Mouse (Mus musculus) midbrain, embryonic 12.5 days (tissue): ENCODE data around the gene Arhgap1. TPM values are rescaled to one million over a fixed set of nuclear protein-coding genes. Genes with fewer than 3 reads are reported as not detected.

Experiments
- ATAC-seq: fragments of 200-750 bp; cut with Nextera tagmentation; 2 replicates; pipeline ENCODE4 v1.8.0; 2017; ENCODE audit warnings: low read depth, moderate TSS enrichment, moderate library complexity; ENCODE audit not compliant: low FRiP score
- H3K27ac ChIP-seq: fragments of 300-500 bp; sonication (generic); replicated peaks from 2 replicates; pipeline ENCODE4 v1.5.1; 2016; ENCODE audit warnings: mild to moderate bottlenecking
- H3K27me3 ChIP-seq: fragments of 300-500 bp; sonication (generic); 2 replicates; pipeline ENCODE4 v1.6.1; 2016; ENCODE audit warnings: mild to moderate bottlenecking
- H3K36me3 ChIP-seq: fragments of 300-500 bp; sonication (generic); 2 replicates; pipeline ENCODE4 v1.6.1; 2016
- H3K4me1 ChIP-seq: fragments of 300-500 bp; sonication (generic); 2 replicates; pipeline ENCODE4 v1.6.1; 2016
- H3K4me2 ChIP-seq: fragments of 300-500 bp; sonication (generic); replicated peaks from 2 replicates; pipeline ENCODE4 v1.6.1; 2016; ENCODE audit warnings: mild to moderate bottlenecking, moderate library complexity
- H3K4me3 ChIP-seq: fragments of 300-500 bp; sonication (generic); 2 replicates; pipeline ENCODE4 v1.5.1; 2016; ENCODE audit warnings: mild to moderate bottlenecking
- H3K9ac ChIP-seq: fragments of 300-500 bp; sonication (generic); replicated peaks from 2 replicates; pipeline ENCODE4 v1.6.1; 2016; ENCODE audit warnings: mild to moderate bottlenecking, moderate library complexity
- H3K9me3 ChIP-seq: fragments of 300-500 bp; sonication (generic); 2 replicates; pipeline ENCODE4 v1.6.1; 2016; ENCODE audit warnings: mild to moderate bottlenecking
- WGBS: fragments of 180-500 bp; shearing (Covaris S2); methylation state at CpG from one replicate; pipeline ENCODE4 v1.1.7; 2016; 5-methylcytosine and 5-hydroxymethylcytosine counted together
- polyA plus RNA-seq: library from polyadenylated mRNA; unstranded; fragments of >200 nt; fragmentation: Nextera tagmentation; extraction: Ambion mirVana; gene quantifications from 2 replicates; pipeline ENCODE4 v1.2.1, GENCODE M21; 2016

The Arhgap1 gene
- polyA plus RNA-seq, 1 experiment from 2014 or later, result 88.9 TPM

GRCm38 (mm10) chr2:91706456-91706855, 56.8 kb downstream of the Arhgap1 start:
- no peaks in the 10 kb centered on the region for H3K27me3 ChIP-seq
- no peak overlapping the region for H3K27ac ChIP-seq
- no peaks in the 10 kb centered on the region for H3K9me3 ChIP-seq
- peaks cover 13% of the 10 kb centered on the region for H3K4me1 ChIP-seq
- H3K4me3 ChIP-seq, result no peak overlapping the region
- no peak for ATAC-seq
- H3K4me2 ChIP-seq, result no peak overlapping the region
- H3K36me3 ChIP-seq, result no peaks in the 10 kb centered on the region
- H3K9ac ChIP-seq, result no peak overlapping the region

DNA sequence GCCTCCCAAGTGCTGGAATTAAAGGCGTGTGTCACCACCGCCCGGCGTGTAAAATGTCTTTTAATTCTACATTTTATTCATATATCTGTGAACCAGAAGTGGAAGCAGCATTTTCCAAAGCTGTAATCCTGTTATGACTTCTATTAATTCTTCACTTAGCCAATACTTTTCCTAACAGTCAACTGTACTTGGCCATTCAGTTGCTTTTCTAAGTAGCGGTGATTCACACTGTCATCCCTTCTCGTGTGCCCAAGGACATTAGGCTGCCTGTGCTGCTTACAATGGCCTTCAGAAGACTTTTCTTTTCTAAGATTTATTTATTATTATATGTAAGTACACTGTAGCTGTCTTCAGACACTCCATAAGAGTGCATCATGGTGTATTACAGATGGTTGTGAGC, 58.7 kb downstream of the Arhgap1 start:
- Histone ChIP-seq H3K36me3 (no peaks in the 10 kb centered on the region), H3K27me3 (no peaks in the 10 kb centered on the region), H3K9ac (no peak overlapping the region), H3K4me2 (no peak overlapping the region), H3K9me3 (no peaks in the 10 kb centered on the region), H3K27ac (no peak overlapping the region), H3K4me1 (peaks cover 16% of the 10 kb centered on the region), H3K4me3 (no peak overlapping the region)
- 95% methylated on average over 6 of the region's 6 CpGs for WGBS
- ATAC-seq, result no peak

DNA sequence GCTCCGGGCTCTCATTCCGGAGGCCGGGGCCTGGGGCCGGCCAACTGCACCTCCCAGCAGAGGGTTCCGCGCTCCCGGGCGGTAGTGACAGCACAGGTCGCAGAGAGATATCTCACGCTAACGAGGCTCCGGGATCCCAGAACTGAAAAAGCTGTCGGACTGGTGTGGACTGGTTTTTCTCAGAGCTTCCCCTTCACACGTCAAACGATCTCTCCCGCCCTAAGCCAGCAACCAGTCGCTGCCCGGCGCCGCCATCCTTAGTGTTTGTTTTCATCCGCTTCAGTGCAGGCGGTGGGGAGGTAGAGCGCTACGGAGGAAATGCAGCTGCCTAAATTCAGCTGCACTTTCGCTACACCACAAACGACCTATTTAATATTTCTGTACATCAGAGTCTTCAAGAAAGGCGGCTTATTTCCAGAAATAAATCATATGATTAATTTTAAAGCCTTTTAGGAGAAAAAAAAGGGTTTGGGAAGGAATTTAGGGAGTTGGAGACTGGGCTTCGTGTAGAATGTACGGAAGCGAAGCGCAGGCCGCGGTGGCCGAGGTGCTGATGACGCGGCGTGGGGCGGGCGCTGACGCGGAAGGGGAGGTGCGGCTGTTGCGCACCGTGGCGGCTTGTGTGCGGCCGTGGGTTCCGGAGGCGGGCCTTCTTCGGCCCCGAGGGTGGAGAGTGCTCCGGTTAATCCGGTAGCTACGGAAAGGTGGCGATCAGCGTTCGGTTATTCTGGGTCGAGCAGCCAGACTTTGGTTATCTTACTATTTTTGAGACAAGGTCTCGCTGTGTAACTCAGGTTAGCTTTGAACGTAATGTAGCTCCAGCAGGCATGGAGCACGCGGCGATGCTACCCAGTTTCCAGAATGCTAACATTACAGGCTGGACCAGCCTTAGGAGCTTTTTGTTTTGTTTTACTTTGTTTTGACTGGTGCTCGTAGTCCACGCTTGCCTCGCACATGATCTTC, 60.9 kb downstream of the Arhgap1 start, which contains the start of the genes Atg13 and Harbi1:
Atg13 (minus strand) TSS at position 305 of the 963 bp plus-strand sequence.
Harbi1 (plus strand) TSS at position 581 of the 963 bp plus-strand sequence.
- peak within 1 kb of the TSS; percentile 71 for H3K27ac ChIP-seq
- no peaks in the 10 kb centered on the region for H3K9me3 ChIP-seq
- peak within 1 kb of the TSS; percentile 94 for H3K4me3 ChIP-seq
- peak within 1 kb of the TSS; percentile 92 for H3K4me2 ChIP-seq
- H3K27me3 ChIP-seq, result no peaks in the 10 kb centered on the region
- ATAC-seq, result peak; percentile 98
- no peaks in the 10 kb centered on the region for H3K36me3 ChIP-seq
- under 1% methylated on average over 66 of the region's 66 CpGs for WGBS
- H3K9ac ChIP-seq, result peak within 1 kb of the TSS; percentile 78
- peaks cover 16% of the 10 kb centered on the region for H3K4me1 ChIP-seq

GRCm38 (mm10) chr2:91711256-91711925, 61.7 kb downstream of the Arhgap1 start:
- Histone ChIP-seq H3K36me3 (0 out of 2 replicates have a peak, but pooled peaks cover 2% of the 10 kb centered on the region), H3K9me3 (no peaks in the 10 kb centered on the region), H3K27ac (peak overlapping the region; percentile 71), H3K9ac (peak overlapping the region; percentile 78), H3K4me1 (peaks cover 16% of the 10 kb centered on the region), H3K4me2 (peak overlapping the region; percentile 92), H3K27me3 (no peaks in the 10 kb centered on the region), H3K4me3 (peak overlapping the region; percentile 94)
- WGBS, result 4% methylated on average over 8 of the region's 8 CpGs
- ATAC-seq, result no peak

DNA sequence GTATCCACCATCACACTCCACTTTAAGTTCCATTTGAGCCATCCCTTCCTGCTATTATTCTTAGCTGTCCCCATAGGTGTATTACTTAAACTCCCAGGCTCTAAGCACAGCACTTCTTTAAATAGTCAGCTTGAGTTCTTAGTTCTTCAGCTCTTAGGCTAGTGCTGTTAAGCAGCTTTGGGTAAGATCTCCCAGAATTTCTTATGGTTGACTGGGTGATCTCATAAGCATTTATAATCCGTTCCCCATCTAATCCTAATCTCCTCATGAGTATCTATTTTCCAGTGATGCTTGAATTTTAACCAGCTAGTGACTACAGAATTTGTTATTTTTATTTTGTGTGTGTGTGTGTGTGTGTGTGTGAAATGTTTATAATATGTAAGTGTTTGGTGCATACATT, 65.3 kb downstream of the Arhgap1 start:
- peaks cover 7% of the 10 kb centered on the region for H3K4me1 ChIP-seq
- H3K4me2 ChIP-seq, result no peak overlapping the region
- WGBS, result 67% methylated on average over 1 of the region's 1 CpGs
- no peak overlapping the region for H3K9ac ChIP-seq
- H3K36me3 ChIP-seq, result 0 out of 2 replicates have a peak, but pooled peaks cover 8% of the 10 kb centered on the region
- H3K27me3 ChIP-seq, result no peaks in the 10 kb centered on the region
- no peaks in the 10 kb centered on the region for H3K9me3 ChIP-seq
- no peak overlapping the region for H3K27ac ChIP-seq
- no peak for ATAC-seq
- no peak overlapping the region for H3K4me3 ChIP-seq

GRCm38 (mm10) chr2:91718276-91718675, 68.6 kb downstream of the Arhgap1 start:
- H3K9ac ChIP-seq, result no peak overlapping the region
- 85% methylated on average over 6 of the region's 6 CpGs for WGBS
- no peaks in the 10 kb centered on the region for H3K9me3 ChIP-seq

More at GRCm38 (mm10) chr2:91718276-91718675, 68.6 kb downstream of the Arhgap1 start:
- no peak overlapping the region for H3K4me3 ChIP-seq
- H3K4me1 ChIP-seq, result no peaks in the 10 kb centered on the region
- H3K27ac ChIP-seq, result no peak overlapping the region
- 0 out of 2 replicates have a peak, but pooled peaks cover 19% of the 10 kb centered on the region for H3K36me3 ChIP-seq
- no peak for ATAC-seq
- no peak overlapping the region for H3K4me2 ChIP-seq
- H3K27me3 ChIP-seq, result no peaks in the 10 kb centered on the region

Other genes starting within 250 kb of the Arhgap1 start
- 113 and 117 TPM in 2 replicates for gene 1110051M20Rik, start 205.2 kb upstream of the Arhgap1 start, polyA plus RNA-seq
- 8.5 and 9.8 TPM in 2 replicates for gene Lrp4, start 192.3 kb upstream of the Arhgap1 start, polyA plus RNA-seq
- 163 and 164 TPM in 2 replicates for gene Ckap5, start 123.1 kb upstream of the Arhgap1 start, polyA plus RNA-seq
- gene F2, start 13.4 kb upstream of the Arhgap1 start, polyA plus RNA-seq, result 0.14 TPM in 1 of 2 replicates, not detected in the other
- 11.0 and 13.3 TPM in 2 replicates for gene Zfp408, start 69 bp upstream of the Arhgap1 start, polyA plus RNA-seq
- gene Atg13, start 60.7 kb downstream of the Arhgap1 start, polyA plus RNA-seq, result 35.1 and 36.2 TPM in 2 replicates
- 22.7 and 23.6 TPM in 2 replicates for gene Harbi1, start 61.0 kb downstream of the Arhgap1 start, polyA plus RNA-seq
- 26.8 and 27.0 TPM in 2 replicates for gene Ambra1, start 80.3 kb downstream of the Arhgap1 start, polyA plus RNA-seq